Mouse (Mus musculus) C2C12 (cell line): ENCODE measurements around the gene Tmem50b.

ENCODE experiments used
- CEBPB ChIP-seq: IDR thresholded peaks from one replicate; pipeline ENCODE4 v1.6.1; 2011; ENCODE audit warnings: low read depth, mild to moderate bottlenecking, control low read depth, moderate library complexity
- CTCF ChIP-seq: IDR thresholded peaks from one replicate; pipeline ENCODE4 v1.5.1; 2011; ENCODE audit not compliant: control insufficient read depth, insufficient read depth, insufficient read length
- MYOD1 ChIP-seq: IDR thresholded peaks from one replicate; pipeline ENCODE4 v1.6.1; 2011; ENCODE audit warnings: low read depth; ENCODE audit not compliant: control insufficient read depth, insufficient read length
- MYOG ChIP-seq: IDR thresholded peaks from one replicate; pipeline ENCODE4 v1.6.1; 2011; ENCODE audit not compliant: control insufficient read depth, insufficient read length; ENCODE audit errors: extremely low read depth
- USF1 ChIP-seq: IDR thresholded peaks from one replicate; pipeline ENCODE4 v1.6.1; 2011; ENCODE audit warnings: low read depth, mild to moderate bottlenecking, control low read depth, moderate library complexity

GRCm38 (mm10) chr16:91527051-91527450 is 70.5 kb downstream of the Tmem50b start:
- TF ChIP-seq MYOD1, result no peak
- TF ChIP-seq CTCF, result no peak
- no peak for TF ChIP-seq MYOG
- TF ChIP-seq CEBPB, result no peak
- TF ChIP-seq USF1, result no peak
